Mouse (Mus musculus) gastrocnemius, postnatal 14 days (tissue): ENCODE data around the gene Pomc. TPM values are rescaled to one million over a fixed set of nuclear protein-coding genes. Genes with fewer than 3 reads are reported as not detected.
"Not testable (repeated sequence)": the region's sequence is repeated elsewhere in the genome, so short reads cannot be mapped to it uniquely, and the experiment has no call there.

ENCODE experiments used
- DNase-seq: peaks from one replicate; pipeline ENCODE4 v3.0.0; 2021; ENCODE audit warnings: mixed read lengths
- intact Hi-C: fragments of 180-260 bp; cut with DNase I; formaldehyde crosslinking; loops from one replicate; pipeline ENCODE4 v1.15.1; 2025; ENCODE audit warnings: low total_unique reads
- long read RNA-seq, 2 experiments: library from polyadenylated mRNA; stranded (forward); transcript quantifications; one replicate each; pipeline ENCODE4 v2.0.0; 2021
- total RNA-seq, 2 experiments: library from RNA; stranded (reverse); gene quantifications; 2 replicates each; pipeline ENCODE4 v1.2.3; 2021

Pomc gene
- total RNA-seq = under 1 TPM; 0.29 to 0.31 TPM
- long read RNA-seq, experiment 1, partial matches to known transcripts = 0 of 1 reads
- long read RNA-seq, experiment 1, other reads (novel, unspliced or antisense) = 1 of 1 reads
- long read RNA-seq, experiment 2 = 0 reads

DNA sequence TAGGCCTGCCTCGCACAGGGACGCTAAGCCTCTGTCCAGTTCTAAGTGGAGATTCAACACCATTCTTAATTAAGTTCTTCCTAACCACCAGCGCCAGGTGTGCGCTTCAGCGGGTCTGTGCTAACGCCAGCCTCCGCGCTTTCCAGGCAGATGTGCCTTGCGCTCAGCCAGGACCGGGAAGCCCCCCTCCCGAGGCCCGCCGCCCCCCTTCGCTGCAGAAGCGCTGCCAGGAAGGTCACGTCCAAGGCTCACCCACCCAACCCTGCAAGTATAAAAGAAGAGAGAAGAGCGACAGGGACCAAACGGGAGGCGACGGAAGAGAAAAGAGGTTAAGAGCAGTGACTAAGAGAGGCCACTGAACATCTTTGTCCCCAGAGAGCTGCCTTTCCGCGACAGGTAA lies at the start of gene Pomc:
Gene Pomc (plus strand): TSS at position 301 of the 400 bp plus-strand sequence.
- intact Hi-C loops = no loop called here

DNA sequence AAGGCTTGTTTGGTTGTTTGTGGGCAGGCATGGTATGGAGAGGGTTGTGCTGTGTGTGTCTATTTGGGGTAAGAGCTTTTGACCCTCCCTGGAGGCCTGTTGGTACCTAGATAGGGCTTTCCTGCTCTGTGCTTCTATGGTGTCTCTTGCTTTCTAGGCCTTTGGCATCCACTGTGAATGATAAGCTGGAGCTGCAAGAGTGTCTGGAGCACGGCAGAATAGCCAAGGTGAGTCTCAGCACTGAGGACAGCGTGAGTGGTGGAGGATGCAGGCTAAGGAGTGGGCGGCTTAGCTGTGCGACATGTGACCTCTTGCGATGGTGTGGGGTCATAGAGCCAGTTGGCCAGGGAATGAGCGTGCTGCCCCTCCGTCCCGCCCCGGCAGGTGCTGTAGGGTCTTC lies 49.3 kb upstream of the Pomc start:
- no peak for DNase-seq
- intact Hi-C loops = no loop called here

More for the DNA sequence above, at the start of gene Pomc:
- no peak for DNase-seq

DNA sequence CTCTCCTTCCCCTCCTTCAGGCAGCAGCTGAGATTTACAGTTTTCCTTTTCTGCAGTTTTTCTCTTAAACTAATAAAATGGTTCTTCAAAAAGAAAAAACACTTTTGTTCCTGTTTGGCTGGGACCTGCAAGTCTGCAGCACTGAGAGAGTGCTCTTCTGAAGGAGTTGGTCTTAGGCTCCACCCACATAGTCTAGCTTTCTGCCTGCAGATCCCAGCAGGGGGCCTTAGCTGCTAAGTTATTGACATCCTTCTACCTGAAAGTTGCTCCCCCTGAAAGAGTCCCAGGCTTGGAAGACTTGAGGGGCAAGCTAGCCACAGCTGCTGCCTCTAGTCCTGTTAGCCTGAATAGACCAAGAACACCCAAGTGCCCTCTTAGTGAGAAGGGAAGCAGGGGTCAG lies 48.4 kb upstream of the Pomc start:
- intact Hi-C loops = no loop called here
- DNase-seq = no peak

DNA sequence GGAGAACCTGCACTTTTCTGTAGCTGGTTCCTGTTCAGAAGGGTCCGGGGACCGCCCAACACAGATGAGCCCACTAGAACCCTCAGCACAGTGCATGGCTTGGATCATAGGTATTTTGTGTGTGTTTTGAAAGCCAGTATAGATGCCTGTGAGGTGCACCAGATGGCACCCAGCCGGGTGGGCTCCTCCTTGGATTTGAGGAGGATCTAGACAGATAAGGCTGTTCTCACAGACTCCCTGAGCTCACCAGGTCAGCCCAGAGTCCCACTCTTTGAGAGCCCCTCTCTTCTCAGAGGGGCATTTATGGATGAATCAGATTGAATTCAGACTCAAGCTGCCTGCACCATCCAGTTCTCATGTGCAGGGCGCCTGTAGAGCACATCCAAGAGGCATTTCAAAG lies 47.7 kb upstream of the Pomc start:
- intact Hi-C loops = no loop called here
- no peak for DNase-seq

DNA sequence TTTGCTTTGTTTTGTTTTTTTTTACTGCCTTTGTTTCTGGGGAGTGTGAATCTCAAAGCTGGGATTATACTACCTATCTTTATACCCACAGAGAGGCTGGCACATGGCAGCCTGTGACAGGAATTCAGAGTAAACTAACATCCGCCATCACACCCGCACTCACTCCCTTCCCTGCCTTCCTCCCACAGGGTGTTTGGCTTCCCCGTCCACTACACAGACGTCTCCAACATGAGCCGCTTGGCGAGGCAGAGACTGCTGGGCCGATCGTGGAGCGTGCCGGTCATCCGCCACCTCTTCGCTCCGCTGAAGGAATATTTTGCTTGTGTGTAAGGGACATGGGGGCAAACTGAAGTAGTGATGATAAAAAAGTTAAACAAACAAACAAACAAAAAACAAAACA lies 47.3 kb upstream of the Pomc start:
- DNase-seq = no peak
- intact Hi-C loops = no loop called here

DNA sequence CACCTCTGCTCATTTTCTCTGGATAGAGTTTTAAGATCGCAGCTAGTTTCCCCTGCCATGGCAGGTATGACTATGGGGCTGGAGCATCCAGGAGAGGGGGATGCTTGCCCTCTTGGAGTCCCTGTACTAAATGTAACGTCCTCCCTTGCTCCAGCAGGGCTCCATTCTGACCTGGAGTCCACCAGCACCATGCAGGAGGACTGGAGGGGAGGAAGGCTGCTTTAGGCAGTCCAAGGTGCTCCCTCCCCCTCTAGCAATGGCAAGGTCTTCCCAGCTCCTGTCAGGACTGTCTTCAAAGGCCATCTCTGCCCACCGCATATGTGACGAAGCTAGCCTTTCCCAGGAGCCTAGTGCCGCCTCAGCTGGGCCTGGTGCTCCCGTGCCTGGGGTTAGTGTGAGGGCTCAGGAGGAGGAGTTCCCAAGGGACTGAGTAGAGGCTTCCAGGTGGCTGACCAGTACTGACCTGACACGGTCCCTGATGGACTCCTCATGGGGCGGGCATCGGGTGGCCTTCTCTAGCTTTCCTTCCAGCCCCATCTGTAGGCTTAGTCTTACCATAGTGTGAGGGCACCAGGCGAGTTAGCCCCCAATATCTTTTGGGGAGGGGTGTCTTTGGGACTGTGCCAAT lies 44.2 kb upstream of the Pomc start:
- DNase-seq = no peak

DNA sequence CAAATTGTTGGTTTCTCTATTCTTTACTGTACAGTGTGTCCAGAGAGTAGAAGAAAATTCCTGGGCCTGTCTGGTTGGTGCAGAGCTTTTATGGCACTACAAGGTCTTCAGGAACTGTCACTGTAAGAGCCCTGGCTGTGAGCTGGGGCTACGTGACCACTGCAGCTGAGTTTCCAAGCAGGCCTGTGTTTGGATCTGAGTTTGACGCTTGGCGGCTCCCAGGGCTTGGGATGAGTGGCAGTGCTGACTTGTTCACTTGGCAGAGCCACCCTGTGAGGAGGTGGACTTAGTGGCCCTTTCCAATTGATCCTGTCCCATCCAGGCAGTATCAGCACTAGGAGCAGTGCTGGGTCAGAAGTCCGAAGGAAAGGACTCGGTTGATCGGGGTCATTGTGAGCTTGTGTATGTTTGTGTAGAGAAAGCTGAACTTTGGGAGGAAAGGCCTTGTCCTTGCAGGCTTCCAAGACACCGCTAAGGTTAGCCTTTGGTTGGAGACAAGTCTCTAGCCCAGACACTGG lies 42.9 kb upstream of the Pomc start:
- no peak for DNase-seq
- intact Hi-C loops = no loop called here

More for the DNA sequence above, 44.2 kb upstream of the Pomc start:
- intact Hi-C loops = no loop called here

DNA sequence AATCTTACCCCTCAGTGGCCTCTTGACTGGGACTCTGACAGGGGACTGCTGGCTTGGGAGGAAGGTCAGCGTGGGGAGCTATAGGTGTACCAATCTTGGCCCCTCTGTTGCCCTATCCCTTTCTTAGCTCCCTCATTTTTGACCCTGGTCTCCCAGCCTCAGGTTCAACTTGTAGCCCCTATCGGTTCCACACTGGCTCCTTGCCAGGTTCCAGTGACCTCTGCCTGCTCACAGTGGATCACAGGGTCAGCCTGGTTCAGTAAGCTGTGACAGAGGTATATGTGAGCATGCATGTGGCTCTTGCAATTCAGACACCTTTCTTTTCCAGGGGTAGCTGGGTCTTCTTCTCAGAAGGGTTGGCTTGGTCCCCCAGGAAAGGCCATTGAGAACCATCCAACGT lies 38.9 kb upstream of the Pomc start:
- DNase-seq = no peak
- intact Hi-C loops = no loop called here

DNA sequence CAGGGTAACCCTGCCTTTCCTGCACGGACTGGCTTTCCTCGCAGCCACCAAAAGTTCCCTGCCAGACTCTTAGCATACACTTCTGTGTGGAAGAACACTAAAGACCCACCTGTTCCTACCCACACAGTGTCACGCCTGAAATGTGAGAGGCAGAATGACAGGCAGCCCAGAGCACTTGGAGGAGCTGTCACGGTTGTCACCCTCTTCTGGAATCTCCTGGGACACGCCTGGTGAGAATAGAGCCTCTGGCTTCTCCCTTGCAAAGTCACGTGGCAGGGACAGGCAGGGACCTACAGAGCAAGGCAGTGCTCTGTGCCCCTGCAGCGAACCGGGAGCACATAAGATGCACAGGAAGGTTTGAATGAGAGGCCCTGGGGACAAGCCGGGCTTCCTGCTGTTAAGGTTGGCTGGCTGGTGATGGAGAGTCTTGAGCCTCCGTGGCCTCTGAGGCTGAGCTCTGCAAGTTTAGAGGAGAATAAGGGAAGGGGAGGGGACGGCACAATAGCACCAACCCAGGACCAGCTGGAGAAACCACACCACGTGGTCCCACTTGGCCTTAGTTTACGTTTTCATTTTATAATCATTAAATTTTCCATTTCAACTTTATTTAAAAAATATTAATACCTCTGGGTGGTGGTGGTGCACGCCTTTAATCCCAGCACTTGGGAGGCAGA lies 36.9 kb upstream of the Pomc start:
- intact Hi-C loops = no loop called here

DNA sequence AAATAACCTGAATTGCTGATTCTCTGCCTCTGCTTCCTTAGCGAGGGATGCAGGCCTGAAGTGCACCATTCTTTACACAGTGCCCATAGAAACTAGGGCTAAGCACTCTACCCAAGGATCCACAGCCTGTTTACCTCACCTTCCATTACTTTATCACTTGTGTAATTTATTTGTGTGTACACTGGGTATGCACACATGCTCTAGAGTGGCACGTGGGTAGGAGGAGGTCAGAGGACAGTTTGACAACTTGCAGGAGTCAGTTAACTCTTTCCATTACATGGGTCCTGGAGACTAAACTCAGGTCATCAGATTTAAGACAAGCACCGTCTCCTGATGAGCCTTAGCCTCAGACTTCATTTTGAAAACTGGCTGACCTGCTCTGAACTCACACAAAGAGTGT lies 36.2 kb upstream of the Pomc start:
- intact Hi-C loops = no loop called here
- no peak for DNase-seq

More for the DNA sequence above, 36.9 kb upstream of the Pomc start:
- DNase-seq = no peak

DNA sequence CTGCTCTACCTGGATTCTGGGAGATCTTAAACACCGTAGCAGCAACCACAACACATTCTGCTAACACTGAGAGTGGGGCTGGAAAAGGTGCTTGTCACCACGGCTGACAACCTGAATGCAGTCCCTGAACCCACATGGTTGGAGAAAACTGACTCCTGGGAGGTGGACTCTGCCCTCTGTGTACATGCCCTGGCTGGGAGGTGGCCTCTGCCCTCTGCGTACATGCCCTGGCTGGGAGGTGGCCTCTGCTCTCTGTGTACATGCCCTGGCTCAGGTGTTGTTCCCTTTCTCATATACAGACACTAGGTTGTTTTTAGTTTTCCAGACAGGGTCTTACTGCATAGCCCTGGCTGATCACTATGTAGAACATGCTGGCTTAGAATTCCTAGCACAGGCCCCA lies 35.3 kb upstream of the Pomc start:
- intact Hi-C loops = no loop called here
- no peak for DNase-seq

DNA sequence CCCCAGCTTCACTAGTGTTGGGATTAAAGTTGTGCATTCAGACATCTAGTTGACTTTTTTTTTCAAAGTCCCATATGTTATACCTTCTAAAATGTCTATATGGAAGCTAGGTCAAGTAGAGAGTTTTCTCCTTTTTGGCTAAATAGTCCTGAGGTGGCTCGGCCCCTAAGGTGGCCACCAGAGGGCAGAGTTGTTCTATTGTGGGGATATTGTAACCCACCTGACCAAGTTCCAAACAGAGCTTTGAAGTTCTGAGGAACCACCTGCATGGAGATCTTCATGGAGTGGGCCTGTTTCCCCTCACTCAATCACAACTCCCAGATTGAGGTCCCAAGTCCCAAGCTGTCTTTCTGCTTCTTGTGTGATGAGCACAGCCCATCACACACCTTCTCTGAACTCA lies 28.6 kb upstream of the Pomc start:
- intact Hi-C loops = loop anchor here (5.0 to 10.0 kb wide), 3 partner anchors 56 to 279 kb away; no protein-coding TSS in a partner anchor
- peak; percentile 57 for DNase-seq

DNA sequence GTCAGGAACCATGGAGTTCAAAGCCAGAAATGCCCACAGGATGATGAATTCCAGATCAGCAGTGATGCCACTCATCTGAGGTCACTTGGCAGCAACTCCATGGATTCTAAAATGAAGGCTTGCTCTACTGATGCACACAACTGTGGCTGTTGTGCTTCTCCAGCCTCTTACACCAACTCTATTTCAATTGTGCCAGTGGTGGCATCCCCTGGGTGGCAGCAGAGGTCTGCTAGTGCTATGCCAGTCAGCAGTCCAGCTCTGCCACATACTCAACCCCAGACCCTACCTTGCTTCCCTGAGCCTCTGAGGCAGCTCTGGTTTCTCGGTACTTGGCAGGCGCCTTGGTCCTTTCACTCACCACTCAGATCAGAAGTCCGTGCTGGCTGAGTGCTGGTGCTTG lies 25.9 kb upstream of the Pomc start:
- intact Hi-C loops = loop anchor here (5.0 to 10.0 kb wide), 3 partner anchors 53 to 276 kb away; no protein-coding TSS in a partner anchor
- DNase-seq = peak; percentile 36

DNA sequence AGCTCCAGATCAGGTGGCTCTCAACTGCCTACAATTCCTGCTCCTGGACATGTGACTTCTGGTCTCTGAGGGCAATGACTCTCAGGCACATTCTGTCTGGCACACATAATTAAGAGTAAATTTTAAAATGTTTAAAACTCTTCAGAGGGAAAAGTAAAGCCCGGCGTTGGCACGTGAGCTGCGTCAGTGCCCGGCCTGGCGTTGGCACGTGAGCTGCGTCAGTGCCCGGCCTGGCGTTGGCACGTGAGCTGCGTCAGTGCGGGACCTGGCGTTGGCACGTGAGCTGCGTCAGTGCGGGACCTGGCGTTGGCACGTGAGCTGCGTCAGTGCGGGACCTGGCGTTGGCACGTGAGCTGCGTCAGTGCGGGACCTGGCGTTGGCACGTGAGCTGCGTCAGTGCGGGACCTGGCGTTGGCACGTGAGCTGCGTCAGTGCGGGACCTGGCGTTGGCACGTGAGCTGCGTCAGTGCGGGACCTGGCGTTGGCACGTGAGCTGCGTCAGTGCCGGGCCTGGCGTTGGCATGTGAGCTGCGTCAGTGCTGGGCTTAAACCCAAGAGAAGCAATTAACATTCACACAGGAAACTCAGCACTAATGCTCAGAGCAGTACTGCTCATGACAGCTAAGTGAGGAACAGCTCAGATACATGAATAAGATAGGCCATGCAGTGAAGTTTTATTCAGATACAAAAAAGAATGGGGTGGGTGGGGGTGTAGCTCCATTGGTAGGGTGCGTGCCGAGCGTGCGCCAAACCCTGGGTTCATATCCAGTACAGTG lies 24.5 kb upstream of the Pomc start:
- intact Hi-C loops, DNase-seq: not testable (repeated sequence)

DNA sequence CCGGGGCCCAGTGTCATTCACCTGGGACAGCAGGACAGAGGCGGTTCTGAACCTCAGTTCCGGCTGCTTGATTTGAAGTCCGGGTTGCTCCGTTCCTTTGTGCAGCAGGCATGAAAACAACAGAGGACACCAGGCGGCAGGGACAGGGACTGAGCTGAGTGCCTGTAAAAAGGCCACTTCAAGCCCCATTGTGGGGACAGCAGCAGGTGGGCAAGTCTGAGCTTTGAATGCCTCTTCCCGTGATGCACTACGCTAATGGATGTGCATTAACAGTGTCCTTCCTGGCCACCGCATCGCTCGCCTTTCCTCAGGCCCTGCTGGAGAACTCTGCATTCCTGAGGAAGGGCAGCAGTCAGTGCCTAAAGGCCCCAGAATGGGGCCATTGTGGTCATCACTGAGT lies 12.7 kb upstream of the Pomc start:
- no peak for DNase-seq
- intact Hi-C loops = no loop called here

DNA sequence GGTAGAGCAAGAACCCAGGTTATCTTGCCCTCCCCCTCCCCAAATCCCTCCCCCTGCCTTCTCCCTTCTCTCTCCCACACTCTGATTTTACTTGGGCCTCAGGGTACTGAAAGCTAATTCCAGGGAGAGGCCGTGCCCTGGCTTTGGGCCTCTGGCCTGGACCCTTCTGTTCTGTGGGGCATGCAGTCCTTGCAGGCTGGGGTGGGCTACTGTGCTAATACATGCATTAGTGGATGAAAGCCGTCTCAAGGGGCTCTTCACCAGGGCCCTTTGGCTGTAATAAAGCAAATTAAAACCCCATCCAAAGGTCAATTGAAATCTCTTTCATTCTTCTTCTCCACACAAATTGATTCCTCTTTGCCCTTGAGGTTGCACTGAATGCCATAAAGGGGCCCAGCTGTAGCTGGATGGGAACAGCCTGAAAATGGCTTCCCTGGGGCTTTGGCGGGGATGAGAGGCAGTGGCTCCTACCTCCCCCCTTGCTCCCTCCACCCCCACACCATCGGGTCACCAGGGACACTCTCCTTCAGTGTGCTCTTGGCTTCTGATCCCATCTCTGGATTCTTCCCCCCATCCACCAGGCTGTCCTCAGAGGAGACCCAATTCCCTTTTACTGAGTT lies 10.2 kb upstream of the Pomc start:
- DNase-seq = no peak
- intact Hi-C loops = no loop called here

DNA sequence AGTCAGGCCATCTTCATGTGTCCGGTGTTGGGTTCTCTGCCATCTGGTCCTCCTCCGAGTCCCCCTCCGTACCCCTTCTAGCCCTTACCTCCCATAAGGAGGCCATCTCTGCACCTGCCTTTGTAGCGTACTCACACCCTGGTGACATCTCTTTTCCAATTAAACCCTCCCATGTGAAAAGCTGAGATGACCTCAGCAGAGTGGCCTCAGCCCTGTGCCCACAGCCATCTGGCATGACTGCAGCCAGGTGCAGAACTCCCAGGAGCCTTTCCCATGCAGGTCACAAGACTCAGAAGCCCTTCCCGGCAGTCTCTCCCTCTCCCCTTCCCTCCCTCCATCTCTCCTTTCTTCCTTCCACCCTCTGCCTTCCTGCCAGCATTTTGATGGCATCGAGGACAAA lies 7.2 kb upstream of the Pomc start:
- intact Hi-C loops = no loop called here

DNA sequence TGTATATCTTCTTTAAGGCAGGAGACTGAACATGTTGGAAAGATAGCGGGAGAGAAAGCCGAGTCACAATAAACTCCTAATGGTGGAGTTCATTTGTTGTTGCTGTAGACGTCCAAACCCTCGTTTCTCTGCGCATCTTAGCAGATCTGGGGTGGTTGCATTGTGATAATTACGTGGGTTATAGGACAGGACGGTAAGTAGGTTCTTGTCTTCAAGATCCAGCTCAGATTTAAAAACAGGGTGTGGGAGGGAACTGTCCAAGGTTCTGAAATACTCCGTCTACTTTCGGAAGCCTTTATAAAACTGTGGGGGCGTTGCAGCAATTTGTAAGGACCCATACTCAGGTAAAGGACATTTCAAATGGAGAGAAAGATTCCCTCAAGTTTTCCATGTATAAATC lies 620 bp downstream of the Pomc start:
- intact Hi-C loops = no loop called here
- no peak for DNase-seq

More for the DNA sequence above, 7.2 kb upstream of the Pomc start:
- DNase-seq = no peak

DNA sequence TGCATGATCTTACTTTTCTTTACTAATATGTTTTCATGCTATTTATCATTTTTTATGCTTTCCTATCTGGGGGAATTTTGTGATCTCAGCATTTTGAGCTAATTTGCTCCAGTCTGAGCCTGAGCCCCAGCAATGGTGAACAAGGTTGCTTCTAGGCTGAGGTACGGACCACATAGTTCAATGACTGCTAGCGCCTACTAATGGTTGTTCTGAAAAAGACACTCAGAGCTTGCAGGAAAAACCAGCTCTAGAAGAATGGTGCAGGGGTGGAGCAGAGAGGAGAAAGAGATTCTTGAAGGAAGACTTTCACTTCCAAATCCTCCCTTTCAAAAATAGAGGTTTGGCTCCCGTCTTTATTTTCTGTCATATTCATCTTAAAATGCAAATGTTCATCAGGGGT lies 1.6 kb downstream of the Pomc start:
- no peak for DNase-seq
- intact Hi-C loops = no loop called here
